Mouse (Mus musculus): ENCODE data around the gene Pnpla2.
"Not testable (repeated sequence)": the region's sequence is repeated elsewhere in the genome, so short reads cannot be mapped to it uniquely, and the experiment has no call there.

The Pnpla2 gene

DNA sequence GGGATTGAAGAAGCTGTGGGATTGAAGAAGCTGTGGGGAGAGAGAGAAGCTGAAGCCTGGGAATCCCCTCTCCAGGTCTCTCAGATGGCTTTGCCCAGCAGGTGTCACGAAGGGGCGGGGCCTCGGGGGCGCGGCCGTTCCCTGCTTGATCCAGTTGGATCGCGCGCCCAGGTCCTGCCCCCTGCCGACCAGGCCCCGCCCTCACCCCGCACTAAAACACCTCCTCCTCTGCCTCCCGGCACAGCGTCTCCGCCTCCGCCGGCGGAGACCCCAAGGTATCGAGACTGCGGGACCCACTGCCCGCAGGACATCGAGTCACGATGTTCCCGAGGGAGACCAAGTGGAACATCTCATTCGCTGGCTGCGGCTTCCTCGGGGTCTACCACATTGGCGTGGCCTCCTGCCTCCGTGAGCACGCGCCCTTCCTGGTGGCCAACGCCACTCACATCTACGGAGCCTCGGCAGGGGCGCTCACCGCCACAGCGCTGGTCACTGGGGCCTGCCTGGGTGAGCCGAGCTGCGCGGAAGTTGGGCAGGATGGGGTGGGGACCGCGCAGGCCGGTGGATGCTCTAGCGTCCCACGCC lies at the start of gene Pnpla2:
TSS of gene Pnpla2 (plus strand) at position 232 of the 585 bp plus-strand sequence.
- peak; percentile 99 for DNase-seq

DNA sequence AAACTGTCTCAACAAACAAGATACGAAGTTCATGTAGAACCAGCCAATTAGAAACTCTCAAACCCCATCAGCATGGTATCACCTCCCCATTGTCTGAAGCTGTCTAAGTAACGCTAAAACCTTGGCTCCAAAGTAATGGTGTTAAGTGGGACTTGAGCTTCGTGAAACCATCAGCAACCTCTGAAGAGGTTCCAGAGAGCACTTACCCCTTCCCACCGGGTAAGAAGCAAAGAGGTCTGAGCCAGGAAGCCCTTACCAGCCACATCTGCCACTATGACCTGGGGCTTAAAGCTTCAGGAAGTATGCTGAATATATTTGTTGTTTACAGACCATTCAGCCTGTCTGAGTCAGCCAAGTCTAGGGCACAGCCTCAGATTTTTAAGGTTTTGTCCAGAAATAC lies 49.5 kb upstream of the Pnpla2 start:
- DNase-seq = peak; percentile 56

DNA sequence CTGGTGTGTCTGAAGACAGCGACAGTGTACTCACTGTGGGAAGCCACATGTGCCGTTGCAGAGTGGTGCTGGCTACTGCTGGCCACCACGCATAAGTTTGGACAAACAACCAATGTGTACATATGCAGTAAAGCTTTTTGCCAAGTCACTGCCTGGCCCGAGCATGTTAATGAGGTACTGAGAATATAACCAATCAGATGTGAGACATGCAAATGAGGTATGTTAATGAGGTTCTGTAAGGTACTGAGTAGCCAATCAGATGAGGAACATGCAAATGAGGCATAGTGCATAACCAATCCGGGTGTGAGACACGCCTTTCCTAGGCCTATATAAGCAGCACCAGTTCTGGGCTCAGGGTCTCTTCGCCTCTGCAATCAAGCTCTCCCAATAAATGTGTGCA lies 47.3 kb upstream of the Pnpla2 start:
- DNase-seq = not testable (repeated sequence)

DNA sequence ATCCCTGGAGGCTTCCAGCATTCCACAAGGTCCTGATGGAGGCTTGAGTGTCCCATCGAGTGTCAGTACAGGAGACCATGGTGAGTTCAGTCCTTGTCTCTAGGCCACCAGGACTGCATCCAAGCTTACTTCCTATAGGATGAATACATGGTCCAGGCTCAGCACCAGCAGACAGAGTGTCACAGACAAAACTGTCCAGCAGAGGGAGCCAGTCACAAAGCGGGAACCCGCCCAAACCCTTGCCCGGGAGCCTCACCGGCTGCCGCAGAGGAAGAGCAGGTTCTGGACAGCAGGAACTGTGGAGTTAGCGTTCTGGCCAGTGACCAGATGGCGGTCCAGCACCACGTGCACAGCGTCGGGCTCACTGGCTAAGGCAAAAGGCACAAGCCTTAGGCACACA lies 46.2 kb upstream of the Pnpla2 start:
- peak; percentile 93 for DNase-seq

DNA sequence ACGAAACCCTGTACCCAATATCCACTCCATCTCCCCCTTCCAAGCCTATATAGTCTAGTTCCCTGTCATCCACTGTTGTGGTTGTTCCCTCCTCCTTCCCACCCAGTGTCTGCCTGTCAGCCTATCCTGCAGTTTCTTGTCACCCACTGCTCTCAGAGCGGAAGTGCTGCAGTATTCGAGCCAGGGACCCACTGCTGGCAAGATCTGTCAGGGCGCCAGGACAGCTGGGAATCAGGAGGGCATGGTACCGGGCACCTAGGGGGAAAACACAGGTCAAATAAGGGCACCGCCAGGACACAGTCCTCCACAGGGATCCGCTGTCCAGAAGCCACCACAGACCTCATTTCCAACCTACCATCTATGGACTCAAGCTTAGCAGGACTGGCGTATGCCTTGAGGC lies 44.4 kb upstream of the Pnpla2 start:
- no peak for DNase-seq

DNA sequence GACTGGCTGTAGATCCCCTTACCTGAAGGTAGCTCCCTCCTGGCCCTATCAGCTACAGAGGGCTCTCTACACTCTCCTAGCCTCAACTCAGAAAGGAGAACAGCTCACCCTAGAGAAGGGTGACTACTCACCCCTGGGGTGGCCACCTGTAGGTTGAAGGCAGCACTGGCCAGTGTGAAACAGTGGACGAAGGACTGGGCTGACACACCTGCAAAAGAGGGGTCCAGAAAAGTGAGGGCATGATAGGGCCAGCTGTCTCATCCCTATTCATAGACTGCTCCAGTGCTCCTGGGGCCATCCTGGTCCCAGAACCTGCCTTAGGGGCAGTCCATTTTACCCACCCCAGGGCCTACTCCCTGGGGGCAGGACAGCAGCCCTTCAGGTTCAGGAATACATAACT lies 43.3 kb upstream of the Pnpla2 start:
- no peak for DNase-seq

DNA sequence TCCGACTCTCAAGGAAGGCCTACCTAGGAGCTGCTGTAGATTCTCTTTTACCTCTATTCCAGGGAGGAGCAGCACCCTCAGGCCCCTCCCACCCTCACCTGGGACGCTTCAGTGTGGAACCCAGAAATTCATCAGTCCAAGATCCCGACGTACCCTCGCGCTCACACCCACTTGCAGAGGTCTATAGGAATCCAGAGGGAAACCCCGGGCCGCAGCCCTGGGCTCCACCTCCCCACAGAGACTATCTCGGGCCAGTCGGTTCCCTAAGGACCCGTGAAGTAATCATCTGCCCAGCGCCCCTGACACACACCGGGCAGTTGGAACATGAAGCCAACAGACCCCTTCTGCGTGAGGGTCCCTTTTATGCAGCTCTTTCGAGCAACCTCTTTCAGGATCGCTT lies 41.7 kb upstream of the Pnpla2 start:
- no peak for DNase-seq

DNA sequence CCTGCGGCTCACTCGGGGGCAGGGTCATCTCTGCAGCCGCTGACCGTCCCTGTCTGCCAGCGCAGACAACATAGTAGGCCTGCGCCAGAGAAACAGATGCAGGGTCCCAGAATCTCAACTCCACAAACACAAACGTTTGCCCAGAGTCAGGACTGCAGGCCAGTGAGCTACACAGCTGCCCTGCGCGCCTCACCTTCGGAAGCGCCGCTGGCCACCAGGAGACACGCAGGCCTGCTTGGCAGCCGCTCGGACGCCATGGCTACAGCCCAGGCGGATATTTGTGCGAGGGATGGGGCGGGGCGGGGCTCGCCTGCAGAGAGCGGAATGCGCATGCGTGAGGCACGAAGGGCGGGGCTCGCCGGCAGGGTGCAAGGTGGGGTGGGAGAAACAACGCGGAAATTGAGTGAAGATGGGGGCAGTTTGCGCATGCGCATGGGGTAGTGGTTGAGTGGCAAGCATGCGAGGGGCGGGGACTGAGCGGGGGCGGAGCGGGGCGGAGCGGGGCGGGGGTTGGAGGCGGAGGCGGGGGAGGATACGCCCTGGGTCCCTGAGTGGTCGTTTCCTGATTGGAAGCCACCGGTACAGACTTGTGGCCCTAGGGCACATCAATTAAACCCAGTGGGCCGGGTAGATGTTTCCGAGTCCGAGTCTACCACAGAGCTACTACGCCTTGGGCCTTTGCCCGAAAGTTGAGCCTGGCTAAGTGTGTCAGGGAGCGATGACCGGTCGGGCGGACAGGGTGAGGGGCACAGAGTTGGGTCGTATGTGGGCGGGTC lies 41.0 kb upstream of the Pnpla2 start, which contains the start of gene Gatd1:
TSS of gene Gatd1 (minus strand) at position 328 of the 776 bp plus-strand sequence.
- peak; percentile 99 for DNase-seq

DNA sequence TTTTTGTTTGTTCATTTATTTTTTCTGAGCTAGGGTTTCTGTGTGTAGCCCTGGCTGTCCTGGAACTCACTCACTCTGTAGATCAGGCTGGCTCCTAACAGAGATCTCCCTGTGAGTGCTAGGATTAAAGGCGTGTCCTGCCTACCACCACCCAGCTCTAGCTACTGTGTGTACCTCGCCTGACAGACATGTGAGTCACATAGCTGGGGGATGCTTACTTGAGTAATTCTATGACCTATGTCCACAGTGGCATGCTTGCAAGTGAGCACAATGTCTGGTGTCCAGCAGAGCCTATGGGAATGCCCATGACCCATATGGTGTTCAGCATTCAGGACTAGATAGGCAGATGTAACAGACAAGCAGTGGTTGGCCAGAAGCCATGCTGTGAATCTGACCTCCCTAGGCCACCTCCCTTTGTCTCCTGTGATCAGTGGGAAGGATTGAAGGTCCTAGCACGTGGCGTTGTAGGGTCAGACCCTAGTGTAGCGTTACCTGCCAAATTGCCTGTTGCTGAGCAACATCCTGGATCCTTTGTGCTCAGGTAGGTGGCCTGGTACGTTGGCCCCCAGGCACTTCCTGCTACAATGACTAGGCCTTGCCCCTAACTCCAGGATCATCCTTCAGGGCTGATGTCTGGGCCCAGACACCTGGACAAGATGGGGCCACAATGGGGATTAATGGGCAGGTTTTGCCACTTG lies 38.7 kb upstream of the Pnpla2 start:
- DNase-seq = no peak

DNA sequence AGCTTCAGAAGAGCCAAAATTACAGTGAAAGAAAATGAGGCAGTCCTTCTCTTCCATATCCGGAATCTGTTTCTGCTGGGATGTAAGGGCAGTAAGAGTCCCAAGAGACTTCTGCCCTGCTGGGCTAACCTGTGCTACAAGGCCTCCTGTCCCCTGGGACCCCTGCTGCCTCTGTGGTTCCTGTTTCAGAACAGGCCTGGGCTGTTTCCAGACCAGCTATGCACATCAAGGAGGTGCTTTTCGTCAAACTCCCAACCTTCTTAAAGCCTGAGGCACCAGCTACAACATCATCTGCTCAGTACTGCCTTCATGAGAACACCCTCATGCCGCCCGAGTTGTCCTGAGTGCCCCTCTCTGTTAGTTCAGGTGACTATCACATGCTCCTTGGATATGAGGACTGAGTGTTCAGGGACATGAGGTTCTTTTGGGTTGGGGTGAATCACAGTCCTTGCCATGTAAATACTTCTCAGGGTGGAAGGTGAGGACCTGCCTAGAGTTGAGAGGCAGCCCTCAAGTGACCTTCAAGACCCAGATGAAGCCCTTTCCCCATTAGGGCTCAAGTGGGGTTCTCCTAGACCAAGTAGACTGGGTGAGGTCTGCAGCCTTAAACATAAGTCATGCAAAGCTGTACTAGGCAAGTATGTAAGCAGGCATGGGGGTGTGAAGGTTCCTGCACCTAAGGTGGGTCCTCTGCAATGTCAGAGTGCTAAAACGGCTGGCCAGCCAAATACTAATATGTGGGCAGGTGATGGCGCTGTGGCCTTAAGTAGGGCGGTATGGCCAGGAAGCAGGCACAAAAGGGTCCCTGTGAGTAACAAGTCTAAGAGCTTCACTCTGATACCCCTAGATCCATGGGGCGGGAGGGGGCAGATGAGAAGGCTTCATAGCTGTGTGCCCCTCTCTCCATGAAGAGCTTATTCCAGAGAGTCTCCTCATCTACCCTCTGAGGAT lies 37.0 kb upstream of the Pnpla2 start:
- DNase-seq = no peak

DNA sequence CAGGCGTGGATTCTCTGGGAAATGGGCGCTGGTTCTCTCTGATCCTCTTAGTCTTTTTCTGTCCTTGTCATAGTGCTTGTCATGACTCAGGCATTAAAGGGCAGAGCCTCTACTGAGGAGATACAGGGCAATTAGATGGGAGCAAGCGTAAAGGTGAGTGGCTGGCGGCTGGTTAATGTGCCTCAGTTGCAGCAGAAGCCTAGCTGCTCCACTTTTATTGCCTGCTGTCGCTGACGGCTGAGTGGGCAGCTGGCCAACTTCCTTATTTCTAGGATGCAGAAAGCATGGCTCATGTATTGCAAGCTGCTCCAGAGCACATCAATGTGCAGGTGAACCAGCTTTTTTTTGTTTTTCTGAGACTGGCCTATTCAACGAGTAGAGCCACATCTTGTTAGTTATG lies 36.0 kb upstream of the Pnpla2 start:
- peak; percentile 68 for DNase-seq

DNA sequence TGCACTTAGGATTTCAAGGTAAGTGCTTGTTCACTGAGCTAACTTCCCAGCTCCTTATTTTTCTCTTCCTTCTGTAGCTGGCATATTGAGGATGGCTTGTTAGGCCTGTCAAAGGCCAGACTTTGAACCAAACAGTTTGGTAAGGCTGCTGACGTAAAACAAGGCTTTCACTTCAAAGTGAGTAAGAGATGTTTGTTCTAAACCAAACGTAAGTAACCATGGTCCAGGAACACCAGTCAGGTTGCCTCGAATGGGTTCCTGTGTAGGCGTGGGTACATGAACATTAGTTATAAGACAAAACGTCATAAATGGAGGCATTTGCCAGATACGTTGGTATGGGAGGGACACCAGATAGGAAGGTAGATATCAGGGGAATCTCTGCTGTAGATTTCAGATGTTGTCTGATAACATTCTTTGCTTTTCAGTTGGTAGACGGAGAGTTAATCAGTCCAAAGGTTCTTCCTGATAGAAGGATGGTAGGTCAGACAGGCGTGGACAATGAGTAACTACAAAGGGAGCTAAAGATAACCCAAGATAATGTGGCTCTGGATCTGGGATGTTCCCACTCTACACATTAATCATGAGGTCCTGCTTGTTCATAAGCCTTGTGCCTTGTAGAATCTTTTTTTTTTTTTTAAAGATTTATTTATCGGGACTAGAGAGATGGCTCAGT lies 34.8 kb upstream of the Pnpla2 start:
- DNase-seq = no peak

DNA sequence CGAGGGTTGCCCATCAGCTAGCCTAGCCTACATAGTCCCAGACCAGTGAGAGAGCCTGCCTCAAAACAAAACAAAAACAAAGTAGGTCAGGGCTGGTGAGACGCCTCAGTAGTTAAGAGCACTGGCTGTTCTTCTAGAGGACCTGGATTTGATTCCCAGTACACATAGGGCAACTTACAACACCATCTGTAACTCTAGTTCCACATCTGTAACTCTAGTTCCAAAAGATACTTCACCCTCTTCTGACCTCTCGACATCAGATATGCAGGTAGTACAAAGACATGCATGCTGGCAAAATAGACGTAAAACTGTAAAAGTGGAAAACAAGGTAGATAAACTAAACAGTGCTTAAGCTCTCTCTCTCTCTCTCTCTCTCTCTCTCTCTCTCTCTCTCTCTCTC lies 31.2 kb upstream of the Pnpla2 start:
- no peak for DNase-seq

DNA sequence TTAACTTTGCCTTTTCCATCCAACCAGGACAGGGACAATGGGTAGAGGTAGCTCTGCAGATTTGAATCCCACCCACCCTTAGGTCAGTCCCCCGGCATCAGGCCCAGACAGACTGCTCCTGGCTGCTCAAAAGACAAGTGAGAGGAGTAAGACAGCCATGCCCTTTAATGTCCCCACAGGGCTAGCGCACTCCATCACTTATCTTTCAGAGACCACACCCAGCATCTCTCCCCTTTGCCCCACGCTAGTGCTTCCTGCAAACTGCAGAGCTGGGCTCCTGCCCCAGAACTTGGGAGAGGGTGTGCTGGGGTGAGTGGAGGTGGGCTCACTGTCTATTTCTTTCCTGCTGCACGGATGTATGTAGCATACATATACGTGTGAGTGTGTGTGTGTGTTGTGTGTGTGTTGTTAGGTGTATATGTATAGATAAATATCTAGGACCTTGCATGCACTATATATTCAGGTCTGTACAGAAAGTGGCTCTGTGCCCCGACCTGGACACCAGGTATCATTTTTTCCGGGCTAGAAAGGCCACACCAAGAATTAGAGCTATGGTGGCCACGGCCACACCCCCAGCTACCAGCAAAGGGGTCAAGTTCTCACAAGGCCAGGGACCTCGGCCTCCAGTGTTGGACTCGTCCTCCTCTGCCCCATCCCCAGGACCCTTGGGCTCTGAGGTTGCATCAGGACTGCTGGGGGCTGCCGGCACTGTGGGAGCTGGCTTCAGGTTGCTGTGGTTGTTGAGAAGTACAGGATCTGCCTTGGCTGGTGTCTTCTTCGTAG lies 27.9 kb upstream of the Pnpla2 start:
- no peak for DNase-seq

DNA sequence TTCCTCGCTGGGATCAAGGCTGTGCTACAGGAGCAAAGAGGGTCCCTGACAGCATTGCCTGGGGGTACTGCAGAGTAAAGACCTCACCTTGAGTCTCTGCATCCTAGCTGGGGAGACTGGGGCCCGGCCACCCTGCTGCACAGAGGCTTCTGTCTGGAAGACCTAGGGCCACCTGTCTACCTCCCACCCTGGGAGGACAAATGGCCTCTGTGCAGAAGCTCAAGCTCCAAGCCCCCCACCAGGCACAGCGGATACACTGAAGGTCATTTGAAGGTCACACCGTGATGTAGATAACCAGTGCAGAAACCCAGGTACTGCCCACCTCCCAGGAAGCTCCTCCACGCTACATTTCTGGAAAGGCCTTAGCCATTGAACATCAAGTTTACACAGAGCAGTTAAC lies 26.3 kb upstream of the Pnpla2 start:
- no peak for DNase-seq

DNA sequence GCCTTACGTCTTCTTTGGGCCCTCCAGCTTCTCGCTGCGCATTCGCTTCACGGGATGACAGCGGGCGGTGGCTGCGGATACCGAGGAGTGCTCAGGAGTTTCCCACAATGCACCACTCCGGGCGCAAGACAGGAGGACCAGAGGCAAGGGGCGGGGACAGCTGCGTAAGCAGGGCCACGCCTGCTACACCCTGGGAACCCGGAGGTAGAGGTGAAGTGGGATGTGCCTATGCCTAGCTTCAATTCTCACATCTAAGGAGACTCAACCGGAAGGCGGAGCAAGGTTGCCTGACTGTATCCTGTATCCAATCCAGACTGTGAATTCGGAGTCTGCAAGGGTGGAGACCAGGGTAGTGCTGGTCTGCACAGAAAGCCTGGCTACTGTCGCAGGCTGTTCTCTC lies 25.7 kb upstream of the Pnpla2 start, which contains the start of gene Cend1:
TSS of gene Cend1 (minus strand) at position 182 of the 400 bp plus-strand sequence.
- DNase-seq = peak; percentile 54

DNA sequence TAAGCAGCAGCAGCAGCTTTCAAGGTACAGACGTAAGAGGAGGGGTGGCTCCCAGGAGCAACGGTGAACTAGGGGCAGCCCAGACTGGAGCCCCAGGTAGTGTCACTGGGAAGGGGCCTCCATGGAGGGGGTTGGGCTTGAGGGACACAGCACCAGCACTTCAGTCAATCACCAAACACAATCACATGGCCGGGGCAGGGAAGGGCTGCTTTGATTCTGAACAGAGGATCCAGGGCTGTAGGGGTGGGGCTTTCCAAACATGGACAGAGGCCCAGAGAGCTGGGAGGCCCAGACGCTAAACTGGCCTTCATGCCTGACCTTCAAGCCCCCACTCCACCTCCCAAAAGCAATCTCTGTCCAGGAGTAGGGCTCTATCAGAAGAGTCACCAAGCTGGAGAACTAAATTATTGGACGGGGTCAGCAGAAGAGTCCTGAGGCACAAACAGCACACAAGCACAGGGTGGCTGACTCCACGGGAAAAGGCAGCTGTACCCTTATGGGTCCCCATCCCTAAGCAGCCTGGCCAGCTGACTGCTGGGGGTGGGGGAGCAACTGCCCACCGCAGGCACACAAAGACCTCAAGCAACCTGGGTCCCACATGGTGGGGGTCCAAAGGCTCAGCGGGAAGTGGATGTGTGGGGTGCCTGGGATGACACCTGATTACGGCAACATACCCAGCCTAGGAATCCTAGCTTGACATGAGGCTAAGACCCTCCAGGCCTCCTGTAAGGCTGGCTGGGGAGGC lies 25.0 kb upstream of the Pnpla2 start:
- no peak for DNase-seq

DNA sequence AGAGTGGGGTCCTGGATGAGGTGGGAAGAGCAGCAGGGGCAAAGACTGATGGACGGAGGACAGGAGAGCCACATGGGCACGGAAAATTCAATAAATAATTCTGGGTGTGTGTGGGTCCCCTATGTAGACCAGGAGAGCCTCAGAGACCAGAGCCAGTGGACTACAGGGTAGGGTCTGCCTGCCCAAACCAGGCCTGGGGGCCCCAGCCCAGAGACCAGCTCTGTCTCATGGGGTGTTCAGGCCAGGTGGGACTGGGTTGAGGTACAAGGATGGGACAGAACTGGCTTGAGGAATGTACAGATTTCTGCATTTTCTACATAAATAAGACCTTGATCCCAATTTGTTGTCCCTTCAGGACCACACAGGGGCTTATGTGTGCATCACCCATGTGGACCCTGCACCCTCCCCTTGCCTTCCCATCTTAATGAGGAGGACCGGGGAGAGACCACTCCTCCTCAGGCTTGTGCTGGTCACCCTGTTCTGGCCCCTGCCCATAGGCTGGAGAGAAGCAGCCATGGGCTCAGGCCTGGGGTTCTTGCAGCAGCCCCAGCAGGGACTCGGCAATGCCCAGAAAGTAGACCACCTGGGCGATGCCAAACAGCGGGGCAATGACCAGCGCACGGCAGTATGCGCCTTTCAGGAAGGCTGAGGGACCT lies 24.3 kb upstream of the Pnpla2 start:
- no peak for DNase-seq

DNA sequence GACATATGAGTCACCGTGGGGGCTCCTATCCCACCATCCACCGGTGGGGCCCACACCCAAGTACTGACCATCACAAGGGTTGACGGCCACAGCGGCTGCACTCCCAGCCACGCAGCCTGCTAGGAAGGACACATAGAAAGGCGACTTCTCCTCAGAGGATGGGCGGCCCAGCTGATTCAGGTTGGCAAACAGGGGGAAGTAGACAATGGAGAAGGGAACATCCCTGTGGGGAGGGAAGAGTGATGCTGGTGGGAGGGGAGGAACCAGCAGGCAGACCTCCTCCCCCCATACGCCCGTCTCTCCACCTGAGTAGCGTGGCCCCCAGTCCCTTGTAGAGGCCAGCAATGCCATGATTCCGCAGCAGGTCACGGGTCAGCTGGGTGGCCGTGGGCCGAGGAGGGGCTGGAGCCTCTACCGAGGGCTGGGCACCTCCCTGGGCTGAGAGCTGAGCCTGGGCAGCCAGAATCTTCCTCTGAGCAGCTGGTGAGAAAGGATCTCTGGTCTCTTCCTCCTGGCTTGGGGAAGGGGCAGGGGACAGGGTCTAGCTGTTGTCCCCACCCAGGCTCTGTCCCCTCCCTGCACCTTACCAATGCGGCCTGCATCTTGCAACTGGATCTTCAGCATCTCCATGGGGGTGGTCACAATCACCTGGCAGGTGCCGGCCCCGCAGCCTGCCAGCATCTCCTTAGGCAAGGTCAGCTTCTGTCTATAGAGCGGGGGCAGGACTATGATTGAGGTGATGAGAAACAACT lies 23.4 kb upstream of the Pnpla2 start:
- DNase-seq = no peak

All from lung, postnatal 36 days (tissue).